Comparison of ENCODE assay signal across 8 mouse cellular contexts in the genomic region with DNA sequence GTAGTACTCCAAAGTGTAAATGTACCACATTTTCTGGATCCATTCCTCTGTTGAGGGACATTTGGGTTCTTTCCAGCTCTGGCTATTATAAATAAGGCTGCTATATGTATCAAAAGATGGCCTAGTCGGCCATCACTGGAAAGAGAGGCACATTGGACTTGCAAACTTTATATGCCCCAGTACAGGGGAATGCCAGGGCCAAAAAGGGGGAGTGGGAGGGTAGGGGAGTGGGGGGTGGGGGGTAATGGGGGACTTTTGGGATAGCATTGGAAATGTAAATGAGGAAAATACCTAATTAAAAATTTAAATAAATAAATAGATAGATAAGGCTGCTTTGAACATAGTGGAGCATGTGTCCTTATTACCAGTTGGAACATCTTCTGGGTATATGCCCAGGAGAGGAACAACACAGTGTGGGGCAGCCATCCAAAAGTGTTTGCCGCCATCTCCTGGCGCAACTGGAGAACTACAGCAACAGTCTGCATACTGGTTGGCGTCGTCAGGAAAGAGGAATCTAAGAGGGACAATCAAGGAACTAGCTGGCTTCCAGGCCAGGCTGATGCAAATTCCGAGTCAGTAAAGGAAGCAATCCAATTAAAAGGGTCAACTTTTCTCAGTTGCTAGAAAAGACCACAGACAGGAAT. TPM values are rescaled to one million over a fixed set of nuclear protein-coding genes. Genes with fewer than 3 reads are reported as not detected.
DNase-seq lines count a peak whose midpoint lies in the region; ATAC-seq and TF ChIP-seq lines count a peak whose summit lies in the region.
"Not testable (repeated sequence)": the region's sequence is repeated elsewhere in the genome, so short reads cannot be mapped to it uniquely, and the experiment has no call there.

No protein-coding gene starts in this region.

- peak; percentile 88 for TF ChIP-seq CTCF in heart, adult 2 months (IDR thresholded peaks at IDR 0.05)

- intact Hi-C loops in heart, adult 2 months (cut with DNase I), result loop anchor here (1.0 to 10.0 kb wide), 3 partner anchors 106 to 910 kb away; no protein-coding TSS in a partner anchor

- H3K79me2 ChIP-seq in heart, adult 2 months (replicated peaks; ENCODE audit: control insufficient read depth, insufficient read depth, low read length), result not testable (repeated sequence)

- DNase-seq in A20 (ENCODE audit: low read depth, low spot score) (peak; percentile 70), liver (peak; percentile 59)
- DNase-seq in adrenal gland, postnatal 4 days (ENCODE audit: low spot score in 2 of 2), result peak; percentile 14 to 27
- DNase-seq in heart, adult 2 months, result peak; percentile 67 to 81
- peak; percentile 44 to 47 for DNase-seq in spleen, postnatal 36 days (ENCODE audit: low spot score in 2 of 2)

- H3K4me3 ChIP-seq in embryonic facial prominence, embryonic 13.5 days; heart, adult 2 months; kidney, embryonic 15.5 days (replicated peaks): not testable (repeated sequence)

- TF ChIP-seq POLR2A in heart, adult 2 months (IDR thresholded peaks at IDR 0.05; ENCODE audit: insufficient read depth, low read depth, low read length), result not testable (repeated sequence)

- H3K9me3 ChIP-seq in embryonic facial prominence, embryonic 13.5 days; kidney, embryonic 15.5 days (replicated peaks): not testable (repeated sequence)

- not testable (repeated sequence) for H3K27ac ChIP-seq in embryonic facial prominence, embryonic 13.5 days; heart, adult 2 months; kidney, embryonic 15.5 days

- ATAC-seq in embryonic facial prominence, embryonic 13.5 days (ENCODE audit: insufficient number of reproducible peaks, insufficient read depth, low FRiP score, low TSS enrichment, low read depth), result peak; percentile 64; the same call in 1 of the 2 replicates
- ATAC-seq in kidney, embryonic 15.5 days (replicated peaks; ENCODE audit: low FRiP score), result peak; percentile 87
- ATAC-seq in monocyte, adult 5-6 weeks (replicated peaks; ENCODE audit: insufficient number of reproducible peaks, low FRiP score, low TSS enrichment, poor library complexity, severe bottlenecking), result peak; percentile 96

- not testable (repeated sequence) for H3K4me2 ChIP-seq in embryonic facial prominence, embryonic 13.5 days; kidney, embryonic 15.5 days

- not testable (repeated sequence) for H3K27me3 ChIP-seq in embryonic facial prominence, embryonic 13.5 days; heart, adult 2 months (ENCODE audit: control insufficient read depth, insufficient read depth, low read length); kidney, embryonic 15.5 days

- H3K4me1 ChIP-seq in embryonic facial prominence, embryonic 13.5 days; heart, adult 2 months (ENCODE audit: control insufficient read depth, insufficient read depth, low read length); kidney, embryonic 15.5 days: not testable (repeated sequence)

- TF ChIP-seq EP300 in heart, adult 2 months (IDR thresholded peaks at IDR 0.05; ENCODE audit: insufficient read depth, low read depth, low read length), result peak; percentile 69; the same call in 1 of the 2 replicates

- not testable (repeated sequence) for H3K36me3 ChIP-seq in embryonic facial prominence, embryonic 13.5 days; heart, adult 2 months (ENCODE audit: control insufficient read depth, insufficient read depth, low read length); kidney, embryonic 15.5 days

- H3K9ac ChIP-seq in embryonic facial prominence, embryonic 13.5 days; heart, adult 2 months (ENCODE audit: low read depth, low read length); kidney, embryonic 15.5 days: not testable (repeated sequence)

- 2% methylated on average over 6 of the region's 6 CpGs for WGBS in embryonic facial prominence, embryonic 13.5 days
- 2% methylated on average over 6 of the region's 6 CpGs for WGBS in heart, adult 2 months
- WGBS in kidney, embryonic 15.5 days, result 4% methylated on average over 6 of the region's 6 CpGs

RNA-seq across cellular contexts. Expression of a gene that starts 30.8 kb away (rescaled TPM):
- 10 to 100 TPM; 15.7 to 16.6 TPM for total RNA-seq in adrenal gland, postnatal 4 days (2021)
- 18.8 and 21.5 TPM in 2 replicates for polyA plus RNA-seq in embryonic facial prominence, embryonic 13.5 days (2015; fragmentation: Nextera tagmentation; extraction: Ambion mirVana)
- 10 to 100 TPM; 19.4 to 20.9 TPM for total RNA-seq in heart, adult 2 months (2021)
- polyA plus RNA-seq in heart, adult 2 months (2012; rRNA removed), result 11.9 and 15.9 TPM in 2 replicates
- 23.7 and 24.0 TPM in 2 replicates for polyA plus RNA-seq in kidney, embryonic 15.5 days (2015; fragmentation: Nextera tagmentation; extraction: Ambion mirVana)
- 9.2 to 14.2 TPM (median 11.3 TPM) in 3 replicates for total RNA-seq in monocyte, adult 5-6 weeks (2017)

Comparison
In these comparisons a context has a peak if more than half of its experiments do, and no peak if none do; other contexts are left out.
1. DNase-seq: peak in every context shown above with its lines; median percentile 74 in heart, adult 2 months; 70 in A20; 59 in liver; 46 in spleen, postnatal 36 days; 20 in adrenal gland, postnatal 4 days.